Mouse (Mus musculus) hindbrain, postnatal 0 days (tissue): Measurements from ENCODE around the gene Rc3h1. TPM values are rescaled to one million over a fixed set of nuclear protein-coding genes. Genes with fewer than 3 reads are reported as not detected.

Experiments
- ATAC-seq: fragments of 200-750 bp; cut with Nextera tagmentation; 2 replicates; pipeline ENCODE4 v1.8.0; 2017; ENCODE audit warnings: mild to moderate bottlenecking, moderate TSS enrichment, moderate library complexity
- DNase-seq: peaks from one replicate; pipeline ENCODE4 v3.0.0-alpha.2; 2015; ENCODE audit warnings: low spot score
- H3K27ac ChIP-seq: fragments of 300-500 bp; sonication (generic); 2 replicates; pipeline ENCODE4 v1.5.1; 2014; ENCODE audit warnings: mild to moderate bottlenecking
- H3K27me3 ChIP-seq: fragments of 300-500 bp; sonication (generic); 2 replicates; pipeline ENCODE4 v1.6.1; 2014; ENCODE audit warnings: low read length, mixed read lengths; ENCODE audit not compliant: insufficient read depth
- H3K36me3 ChIP-seq: fragments of 300-500 bp; sonication (generic); 2 replicates; pipeline ENCODE4 v1.6.1; 2014; ENCODE audit warnings: low read length, mixed read lengths; ENCODE audit not compliant: insufficient read depth
- H3K4me1 ChIP-seq: fragments of 300-500 bp; sonication (generic); 2 replicates; pipeline ENCODE4 v1.6.1; 2014; ENCODE audit warnings: antibody characterized with exemption, low read length, mixed read lengths; ENCODE audit not compliant: insufficient read depth
- H3K4me2 ChIP-seq: fragments of 300-500 bp; sonication (generic); 2 replicates; pipeline ENCODE4 v1.6.1; 2014; ENCODE audit warnings: low read depth, mild to moderate bottlenecking, low read length, moderate library complexity, mixed read lengths
- H3K4me3 ChIP-seq: fragments of 300-500 bp; sonication (generic); 2 replicates; pipeline ENCODE4 v1.5.1; 2014; ENCODE audit warnings: low read length
- H3K9ac ChIP-seq: fragments of 300-500 bp; sonication (generic); replicated peaks from 2 replicates; pipeline ENCODE4 v1.6.1; 2014; ENCODE audit warnings: mild to moderate bottlenecking, low read length, moderate library complexity, mixed read lengths
- H3K9me3 ChIP-seq: fragments of 300-500 bp; sonication (generic); 2 replicates; pipeline ENCODE4 v1.6.1; 2016; ENCODE audit warnings: low read length, mixed read lengths
- CTCF ChIP-seq: IDR thresholded peaks from 2 replicates; pipeline ENCODE4 v1.5.1; 2016; ENCODE audit warnings: antibody characterized with exemption, control low read depth, low read depth
- WGBS: fragments of 180-500 bp; shearing (Covaris S2); extraction: QIAGEN DNeasy Blood & Tissue Kit; methylation state at CpG from one replicate; pipeline ENCODE4 v1.1.7; 2014; 5-methylcytosine and 5-hydroxymethylcytosine counted together
- polyA plus RNA-seq: library from polyadenylated mRNA; unstranded; fragments of >200 nt; fragmentation: Nextera tagmentation; extraction: Ambion mirVana; gene quantifications from 2 replicates; pipeline ENCODE4 v1.2.1, GENCODE M21; 2015
- total RNA-seq: library from RNA; depleted of rRNA; stranded (reverse); fragments of >200 nt; gene quantifications from 2 replicates; pipeline ENCODE4 v1.2.3, GENCODE M21; 2014

The Rc3h1 gene
- total and polyA plus RNA-seq, 2 experiments from 2014 or later: 6.3 to 20.4 TPM

- Histone ChIP-seq H3K9ac (no peak overlapping the region), H3K4me3 (no peak overlapping the region), H3K4me1 (no peaks in the 10 kb centered on the region), H3K9me3 (no peaks in the 10 kb centered on the region), H3K4me2 (no peak overlapping the region), H3K36me3 (no peaks in the 10 kb centered on the region), H3K27me3 (no peaks in the 10 kb centered on the region), H3K27ac (no peak overlapping the region)
- DNase-seq: no peak
- no peak for TF ChIP-seq CTCF
- WGBS: 84% methylated on average over 6 of the region's 6 CpGs
- ATAC-seq: no peak
Measured at GRCm38 (mm10) chr1:160993851-160994250, 87.6 kb downstream of the Rc3h1 start.

- DNase-seq (no peak), ATAC-seq (no peak)
- no peak overlapping the region for H3K4me3 ChIP-seq
- no peak for TF ChIP-seq CTCF
- no peaks in the 10 kb centered on the region for H3K27me3 ChIP-seq
- WGBS: 66% methylated on average over 4 of the region's 4 CpGs
- peaks cover 5% of the 10 kb centered on the region; the same call in 1 of the 2 replicates for H3K36me3 ChIP-seq
- H3K9me3 ChIP-seq: no peaks in the 10 kb centered on the region
- H3K27ac ChIP-seq: no peak overlapping the region
- no peaks in the 10 kb centered on the region for H3K4me1 ChIP-seq
- no peak overlapping the region for H3K4me2 ChIP-seq
- no peak overlapping the region for H3K9ac ChIP-seq
Measured at GRCm38 (mm10) chr1:161004942-161005341, 98.7 kb downstream of the Rc3h1 start.

GRCm38 (mm10) chr1:161005526-161005925, 99.3 kb downstream of the Rc3h1 start:
- H3K9me3 ChIP-seq: no peaks in the 10 kb centered on the region
- TF ChIP-seq CTCF: no peak
- no peak for DNase-seq
- H3K4me2 ChIP-seq: no peak overlapping the region
- 66% methylated on average over 3 of the region's 3 CpGs for WGBS
- H3K27ac ChIP-seq: no peak overlapping the region
- ATAC-seq: no peak
- no peaks in the 10 kb centered on the region for H3K4me1 ChIP-seq
- H3K27me3 ChIP-seq: no peaks in the 10 kb centered on the region
- no peak overlapping the region for H3K4me3 ChIP-seq
- H3K36me3 ChIP-seq: peaks cover 5% of the 10 kb centered on the region; the same call in 1 of the 2 replicates
- H3K9ac ChIP-seq: no peak overlapping the region

GRCm38 (mm10) chr1:161006471-161006870, 100.3 kb downstream of the Rc3h1 start:
- Histone ChIP-seq H3K27me3 (no peaks in the 10 kb centered on the region), H3K27ac (no peak overlapping the region), H3K4me2 (no peak overlapping the region), H3K4me3 (no peak overlapping the region), H3K9me3 (no peaks in the 10 kb centered on the region), H3K36me3 (peaks cover 5% of the 10 kb centered on the region; the same call in 1 of the 2 replicates), H3K4me1 (no peaks in the 10 kb centered on the region), H3K9ac (no peak overlapping the region)
- ATAC-seq (no peak), DNase-seq (no peak)
- no peak for TF ChIP-seq CTCF
- 76% methylated on average over 5 of the region's 5 CpGs for WGBS

- ATAC-seq (no peak), DNase-seq (no peak)
- Histone ChIP-seq H3K9ac (no peak overlapping the region), H3K27ac (no peak overlapping the region), H3K4me3 (no peak overlapping the region), H3K9me3 (no peaks in the 10 kb centered on the region), H3K27me3 (no peaks in the 10 kb centered on the region), H3K36me3 (peaks cover 10% of the 10 kb centered on the region; the same call in 1 of the 2 replicates), H3K4me1 (no peaks in the 10 kb centered on the region), H3K4me2 (no peak overlapping the region)
- WGBS: 94% methylated on average over 2 of the region's 2 CpGs
- no peak for TF ChIP-seq CTCF
Measured at GRCm38 (mm10) chr1:161008038-161008437, 101.8 kb downstream of the Rc3h1 start.

GRCm38 (mm10) chr1:161010436-161010835, 104.2 kb downstream of the Rc3h1 start:
- Histone ChIP-seq H3K4me2 (no peak overlapping the region), H3K4me1 (no peaks in the 10 kb centered on the region), H3K36me3 (peaks cover 10% of the 10 kb centered on the region; the same call in 1 of the 2 replicates), H3K4me3 (no peak overlapping the region), H3K9ac (no peak overlapping the region), H3K27ac (no peak overlapping the region), H3K27me3 (no peaks in the 10 kb centered on the region), H3K9me3 (no peaks in the 10 kb centered on the region)
- ATAC-seq (no peak), DNase-seq (no peak)
- TF ChIP-seq CTCF: no peak
- 88% methylated on average over 4 of the region's 4 CpGs for WGBS

GRCm38 (mm10) chr1:161016378-161016777, 110.2 kb downstream of the Rc3h1 start:
- Histone ChIP-seq H3K4me2 (no peak overlapping the region), H3K9me3 (no peaks in the 10 kb centered on the region), H3K4me3 (no peak overlapping the region), H3K27ac (no peak overlapping the region), H3K36me3 (peaks cover 21% of the 10 kb centered on the region), H3K27me3 (no peaks in the 10 kb centered on the region), H3K4me1 (no peaks in the 10 kb centered on the region), H3K9ac (no peak overlapping the region)
- DNase-seq (no peak), ATAC-seq (no peak)
- 86% methylated on average over 2 of the region's 2 CpGs for WGBS
- no peak for TF ChIP-seq CTCF
